Mouse (Mus musculus) thymus, postnatal 14 days (tissue): Measurements from ENCODE around the gene Borcs6.
"Not testable (repeated sequence)": the region's sequence is repeated elsewhere in the genome, so short reads cannot be mapped to it uniquely, and the experiment has no call there.

Source experiments
- DNase-seq: peaks from one replicate; pipeline ENCODE4 v3.0.0; 2021

Borcs6 gene

GRCm38 (mm10) chr11:69059357-69059974, at the start of gene Borcs6:
TSS of gene Borcs6 (plus strand) at chr11:69059717.
- peak; percentile 96 for DNase-seq

- DNase-seq = no peak
These were observed 48.9 kb upstream of the Borcs6 start for GRCm38 (mm10) chr11:69010400-69011323.

- DNase-seq = not testable (repeated sequence)
These were observed 48.1 kb upstream of the Borcs6 start for GRCm38 (mm10) chr11:69011445-69011844.

- DNase-seq = peak; percentile 88
These were observed 47.4 kb upstream of the Borcs6 start for GRCm38 (mm10) chr11:69012071-69012601.

- DNase-seq = peak; percentile 92
These were observed 43.7 kb upstream of the Borcs6 start, which contains the start of gene Ctc1 for GRCm38 (mm10) chr11:69015644-69016441. TSS of gene Ctc1 (plus strand) at chr11:69015911.

- no peak for DNase-seq
These were observed 42.8 kb upstream of the Borcs6 start for GRCm38 (mm10) chr11:69016755-69017154.

- DNase-seq = no peak
These were observed 38.8 kb upstream of the Borcs6 start for GRCm38 (mm10) chr11:69020691-69021090.

GRCm38 (mm10) chr11:69026562-69026961, 33.0 kb upstream of the Borcs6 start:
- DNase-seq = no peak

- peak; percentile 21 for DNase-seq
These were observed 30.7 kb upstream of the Borcs6 start for GRCm38 (mm10) chr11:69028805-69029204.

- DNase-seq = no peak
These were observed 26.0 kb upstream of the Borcs6 start for GRCm38 (mm10) chr11:69033552-69033951.

- no peak for DNase-seq
These were observed 24.9 kb upstream of the Borcs6 start for GRCm38 (mm10) chr11:69034585-69034984.

- DNase-seq = no peak
These were observed 24.1 kb upstream of the Borcs6 start for GRCm38 (mm10) chr11:69035411-69035810.

- DNase-seq = peak; percentile 85
These were observed 23.7 kb upstream of the Borcs6 start for GRCm38 (mm10) chr11:69035849-69036248.

- peak; percentile 87 for DNase-seq
These were observed 22.9 kb upstream of the Borcs6 start for GRCm38 (mm10) chr11:69036486-69037230.

- peak; percentile 88 for DNase-seq
These were observed 22.1 kb upstream of the Borcs6 start for GRCm38 (mm10) chr11:69037231-69038061.

- DNase-seq = no peak
These were observed 21.3 kb upstream of the Borcs6 start for GRCm38 (mm10) chr11:69038173-69038572.

- peak; percentile 90 for DNase-seq
These were observed 13.8 kb upstream of the Borcs6 start, which contains the start of gene Aurkb for GRCm38 (mm10) chr11:69045531-69046394. TSS of gene Aurkb (plus strand) at chr11:69045647.

- DNase-seq = no peak
These were observed 13.1 kb upstream of the Borcs6 start for GRCm38 (mm10) chr11:69046395-69046774.

GRCm38 (mm10) chr11:69047592-69047991, 11.9 kb upstream of the Borcs6 start:
- no peak for DNase-seq

- no peak for DNase-seq
These were observed 11.4 kb upstream of the Borcs6 start for GRCm38 (mm10) chr11:69048151-69048550.
